Mouse (Mus musculus) activated CD4-positive, CD25-positive, alpha-beta regulatory T cell (primary cell): ENCODE measurements around the gene Cacul1. TPM values are rescaled to one million over a fixed set of nuclear protein-coding genes. Genes with fewer than 3 reads are reported as not detected.

Source experiments
- polyA plus RNA-seq, 2 experiments: library from polyadenylated mRNA; unstranded; fragments of 100-300 nt; shearing (Covaris generic); gene quantifications; one replicate each; pipeline ENCODE4 v1.2.1; 2017

Gene Cacul1
- polyA plus RNA-seq = 10 to 100 TPM; 21.8 to 29.5 TPM

DNA sequence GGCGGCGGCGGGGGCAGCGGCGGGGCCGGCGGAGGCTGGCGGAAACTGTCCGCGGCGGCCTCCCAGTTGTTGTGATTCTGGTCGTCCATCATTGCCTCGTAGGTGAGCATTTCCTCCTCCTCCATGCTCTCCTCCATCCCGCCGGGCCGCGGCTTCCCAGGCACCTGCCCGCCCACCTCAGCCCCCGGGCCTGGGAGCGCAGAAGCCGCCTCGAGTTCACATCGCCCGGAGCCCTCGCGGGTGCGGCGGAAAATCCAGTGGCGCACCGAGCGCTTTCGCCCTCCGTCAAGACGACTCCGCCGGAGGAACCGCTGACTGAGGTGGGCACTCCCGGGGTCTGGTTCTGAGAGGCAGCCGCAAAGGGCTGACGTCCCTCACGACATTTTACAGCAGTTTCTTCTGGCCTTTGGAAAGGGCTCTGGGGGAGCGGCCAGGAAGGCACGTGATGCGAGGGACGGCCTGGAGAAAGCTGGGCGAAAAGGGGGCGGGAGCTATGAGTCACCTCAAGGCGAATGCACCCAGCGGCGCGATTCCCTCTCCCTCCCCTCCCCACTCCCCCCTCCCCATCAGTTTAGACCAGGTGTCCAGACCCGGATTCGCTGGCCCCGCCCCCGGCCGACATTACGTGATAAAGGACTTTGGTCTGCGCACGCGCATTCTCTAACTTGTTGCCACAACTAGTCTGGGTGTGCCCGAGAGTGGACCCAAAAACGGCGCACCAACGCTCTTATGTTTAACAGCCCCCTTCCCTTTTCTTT is at the start of gene Cacul1:
TSS of gene Cacul1 (minus strand) at position 444 of the 758 bp plus-strand sequence.

Other genes starting within 250 kb of the Cacul1 start
- not detected for gene Prlhr, start 112.7 kb downstream of the Cacul1 start, polyA plus RNA-seq
- gene Nanos1, start 175.0 kb upstream of the Cacul1 start, polyA plus RNA-seq = 1 to 10 TPM in 1 of 2 experiments, under 1 TPM in 1; 0.99 to 5.0 TPM
- gene Eif3a, start 209.6 kb upstream of the Cacul1 start, polyA plus RNA-seq = 100 to 1,000 TPM in 1 of 2 experiments, 10 to 100 TPM in 1; 95.6 to 113 TPM
- gene Fam45a, start 230.6 kb upstream of the Cacul1 start, polyA plus RNA-seq = 10 to 100 TPM; 36.9 to 40.0 TPM